Mouse (Mus musculus) stomach, embryonic 15.5 days (tissue): Measurements from ENCODE around the gene Anks4b. TPM values are rescaled to one million over a fixed set of nuclear protein-coding genes. Genes with fewer than 3 reads are reported as not detected.

ENCODE experiments used
- ATAC-seq: fragments of 200-750 bp; cut with Nextera tagmentation; 2 replicates; pipeline ENCODE4 v1.8.0; 2017; ENCODE audit warnings: low read depth, moderate number of reproducible peaks, moderate TSS enrichment; ENCODE audit not compliant: insufficient read depth, low FRiP score
- H3K27ac ChIP-seq: fragments of 300-500 bp; sonication (generic); 2 replicates; pipeline ENCODE4 v1.5.1; 2015; ENCODE audit warnings: mild to moderate bottlenecking, inconsistent platforms
- H3K27me3 ChIP-seq: fragments of 300-500 bp; sonication (generic); replicated peaks from 2 replicates; pipeline ENCODE4 v1.6.1; 2015; ENCODE audit warnings: inconsistent platforms
- H3K36me3 ChIP-seq: fragments of 300-500 bp; sonication (generic); 2 replicates; pipeline ENCODE4 v1.6.1; 2015; ENCODE audit warnings: inconsistent platforms
- H3K4me1 ChIP-seq: fragments of 300-500 bp; sonication (generic); 2 replicates; pipeline ENCODE4 v1.6.1; 2015; ENCODE audit warnings: inconsistent platforms
- H3K4me2 ChIP-seq: fragments of 300-500 bp; sonication (generic); 2 replicates; pipeline ENCODE4 v1.6.1; 2015; ENCODE audit warnings: mild to moderate bottlenecking, inconsistent platforms
- H3K4me3 ChIP-seq: fragments of 300-500 bp; sonication (generic); replicated peaks from 2 replicates; pipeline ENCODE4 v1.5.1; 2015; ENCODE audit warnings: inconsistent platforms
- H3K9ac ChIP-seq: fragments of 300-500 bp; sonication (generic); 2 replicates; pipeline ENCODE4 v1.6.1; 2015; ENCODE audit warnings: inconsistent platforms
- H3K9me3 ChIP-seq: fragments of 300-500 bp; sonication (generic); 2 replicates; pipeline ENCODE4 v1.6.1; 2016; ENCODE audit warnings: inconsistent platforms
- WGBS: fragments of 180-500 bp; shearing (Covaris S2); methylation state at CpG from one replicate; pipeline ENCODE4 v1.1.7; 2015; 5-methylcytosine and 5-hydroxymethylcytosine counted together
- polyA plus RNA-seq: library from polyadenylated mRNA; unstranded; fragments of >200 nt; fragmentation: Nextera tagmentation; extraction: Ambion mirVana; gene quantifications from 2 replicates; pipeline ENCODE4 v1.2.1, GENCODE M21; 2015

Gene Anks4b
- polyA plus RNA-seq, 1 experiment from 2014 or later, result 2.7 TPM

DNA sequence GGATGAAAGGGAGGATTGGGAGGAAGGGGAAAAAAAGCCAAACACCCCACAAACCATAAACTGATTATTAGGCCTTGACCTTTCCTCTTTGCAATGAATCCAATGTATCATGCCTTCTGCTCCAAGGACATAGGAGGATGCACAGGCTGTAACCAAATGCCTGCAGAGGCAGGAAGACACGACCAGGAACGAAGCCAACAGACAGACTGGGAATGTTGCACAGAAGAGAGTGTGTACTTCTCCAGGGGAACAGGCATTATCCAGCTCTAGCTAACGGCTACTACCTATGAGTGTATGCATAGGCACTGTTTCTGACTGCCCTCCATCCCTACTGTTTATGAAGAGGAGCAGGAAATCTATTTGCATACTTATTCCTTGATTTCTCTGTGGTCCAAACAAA, 18.5 kb downstream of the Anks4b start:
- H3K27ac ChIP-seq, result no peak overlapping the region
- no peak overlapping the region for H3K4me2 ChIP-seq
- 38% methylated on average over 3 of the region's 3 CpGs for WGBS

DNA sequence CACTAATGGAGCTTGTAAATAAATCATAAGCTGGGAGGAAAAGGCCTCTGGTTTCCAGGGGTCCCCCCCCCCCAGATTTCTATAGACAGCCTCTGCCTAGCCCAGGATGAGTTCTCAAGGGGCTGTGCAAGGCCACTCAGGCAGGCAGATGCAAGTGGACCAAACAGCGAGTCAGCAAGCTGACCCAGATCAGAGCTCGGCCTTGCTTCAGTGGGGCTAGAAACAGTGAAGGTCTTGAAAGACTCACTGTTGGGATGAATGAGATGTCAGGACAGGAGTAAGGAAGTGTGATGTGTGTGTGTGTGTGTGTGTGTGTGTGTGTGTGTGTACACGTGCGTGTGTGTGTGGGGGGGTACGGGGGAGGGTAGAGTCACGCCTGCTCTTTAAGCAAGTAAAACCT, 19.2 kb downstream of the Anks4b start:
- Histone ChIP-seq H3K27ac (no peak overlapping the region), H3K4me3 (no peak overlapping the region), H3K27me3 (no peaks in the 10 kb centered on the region), H3K36me3 (no peaks in the 10 kb centered on the region), H3K9ac (no peak overlapping the region), H3K4me2 (no peak overlapping the region), H3K9me3 (no peaks in the 10 kb centered on the region), H3K4me1 (no peaks in the 10 kb centered on the region)
- no peak for ATAC-seq
- WGBS, result 74% methylated on average over 6 of the region's 6 CpGs

More for the DNA sequence above, 18.5 kb downstream of the Anks4b start:
- H3K9me3 ChIP-seq, result no peaks in the 10 kb centered on the region
- no peak for ATAC-seq
- no peak overlapping the region for H3K4me3 ChIP-seq
- H3K9ac ChIP-seq, result no peak overlapping the region
- no peaks in the 10 kb centered on the region for H3K27me3 ChIP-seq
- H3K4me1 ChIP-seq, result no peaks in the 10 kb centered on the region
- H3K36me3 ChIP-seq, result no peaks in the 10 kb centered on the region

DNA sequence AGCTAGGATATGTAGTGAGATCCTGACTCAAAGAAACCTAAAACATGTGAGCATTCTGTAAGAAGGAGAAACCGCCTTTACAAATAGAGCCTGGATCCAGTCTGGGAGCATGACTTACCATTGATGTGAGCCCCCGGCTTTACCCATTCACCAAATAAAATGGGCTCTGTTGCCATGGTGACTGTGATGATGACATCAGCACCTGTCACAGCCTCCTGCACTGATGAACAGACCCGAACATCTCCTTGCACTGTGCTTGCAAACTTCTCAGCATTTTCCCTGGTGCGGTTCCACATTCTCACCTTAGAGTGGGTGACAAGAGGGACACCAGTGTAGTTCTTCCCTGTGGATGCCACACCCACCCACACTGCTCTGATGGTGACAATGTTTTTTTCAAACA, 21.5 kb downstream of the Anks4b start:
- no peak for ATAC-seq
- Histone ChIP-seq H3K27me3 (no peaks in the 10 kb centered on the region), H3K9me3 (no peaks in the 10 kb centered on the region), H3K4me2 (no peak overlapping the region), H3K4me1 (no peaks in the 10 kb centered on the region), H3K4me3 (no peak overlapping the region), H3K27ac (no peak overlapping the region), H3K36me3 (no peaks in the 10 kb centered on the region), H3K9ac (no peak overlapping the region)
- WGBS, result 82% methylated on average over 4 of the region's 4 CpGs

DNA sequence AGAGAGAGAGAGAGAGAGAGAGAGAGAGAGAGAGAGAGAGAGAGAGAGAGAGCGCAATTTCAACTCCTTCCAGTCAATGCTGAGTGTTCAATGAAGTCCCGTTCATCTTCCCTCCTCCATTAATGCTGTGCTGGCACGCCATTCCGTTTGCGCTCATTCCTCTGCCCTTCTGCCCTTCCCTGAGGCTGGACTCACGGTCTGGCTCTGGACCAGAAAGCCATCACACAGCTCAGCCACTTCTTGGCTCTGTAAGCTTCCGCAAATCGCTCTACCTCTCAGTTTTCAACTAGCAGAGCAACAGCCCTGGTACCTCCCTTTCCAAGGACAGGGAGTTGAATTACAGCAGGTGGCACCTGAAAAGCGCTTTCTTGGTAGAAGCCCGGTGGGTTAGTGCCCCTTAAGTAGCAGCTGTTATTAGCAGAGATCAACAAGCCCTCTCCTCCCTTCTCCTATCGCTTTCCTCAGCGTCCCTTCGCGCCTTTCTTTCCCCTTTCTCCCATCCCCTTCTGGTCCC, 27.6 kb downstream of the Anks4b start:
- H3K9ac ChIP-seq, result no peak overlapping the region; the same call in 1 of the 2 replicates
- H3K4me1 ChIP-seq, result peaks cover 8% of the 10 kb centered on the region; the same call in 1 of the 2 replicates
- ATAC-seq, result no peak
- H3K27me3 ChIP-seq, result peaks cover 19% of the 10 kb centered on the region
- H3K4me3 ChIP-seq, result peak overlapping the region; percentile 24
- H3K9me3 ChIP-seq, result no peaks in the 10 kb centered on the region
- H3K27ac ChIP-seq, result no peak overlapping the region
- H3K4me2 ChIP-seq, result peak overlapping the region; percentile 53
- 2% methylated on average over 14 of the region's 14 CpGs for WGBS
- H3K36me3 ChIP-seq, result no peaks in the 10 kb centered on the region

DNA sequence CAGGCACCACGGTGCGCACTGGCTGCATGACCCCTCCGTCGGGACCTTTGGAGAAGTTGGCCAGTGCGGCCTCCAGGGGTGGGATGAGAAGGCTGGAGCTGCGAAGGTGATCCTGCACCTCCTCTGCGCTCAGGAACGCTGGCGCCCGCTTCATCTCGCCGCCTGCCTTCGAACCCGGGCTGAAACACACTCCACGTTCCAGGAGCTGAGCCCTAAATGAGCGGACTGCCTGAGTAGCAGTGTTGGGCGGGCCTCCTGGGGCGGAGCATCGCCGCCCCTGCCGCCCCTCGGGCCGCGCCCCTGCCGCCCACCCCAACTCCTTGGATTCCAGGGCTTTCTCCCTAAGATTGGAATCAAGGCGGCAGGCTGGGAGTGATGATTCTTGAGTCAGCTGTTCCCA, 28.1 kb downstream of the Anks4b start, which contains the start of gene Crym:
Gene Crym, minus strand, starts transcription at position 341 of the 400 bp plus-strand sequence.
- ATAC-seq, result no peak
- WGBS, result 4% methylated on average over 26 of the region's 26 CpGs
- H3K9ac ChIP-seq, result no peak within 1 kb of the TSS; the same call in 1 of the 2 replicates
- peaks cover 8% of the 10 kb centered on the region; the same call in 1 of the 2 replicates for H3K4me1 ChIP-seq
- H3K4me3 ChIP-seq, result peak within 1 kb of the TSS; percentile 24
- H3K36me3 ChIP-seq, result no peaks in the 10 kb centered on the region
- H3K9me3 ChIP-seq, result no peaks in the 10 kb centered on the region
- H3K4me2 ChIP-seq, result peak within 1 kb of the TSS; percentile 53
- H3K27ac ChIP-seq, result no peak within 1 kb of the TSS
- H3K27me3 ChIP-seq, result peaks cover 19% of the 10 kb centered on the region

DNA sequence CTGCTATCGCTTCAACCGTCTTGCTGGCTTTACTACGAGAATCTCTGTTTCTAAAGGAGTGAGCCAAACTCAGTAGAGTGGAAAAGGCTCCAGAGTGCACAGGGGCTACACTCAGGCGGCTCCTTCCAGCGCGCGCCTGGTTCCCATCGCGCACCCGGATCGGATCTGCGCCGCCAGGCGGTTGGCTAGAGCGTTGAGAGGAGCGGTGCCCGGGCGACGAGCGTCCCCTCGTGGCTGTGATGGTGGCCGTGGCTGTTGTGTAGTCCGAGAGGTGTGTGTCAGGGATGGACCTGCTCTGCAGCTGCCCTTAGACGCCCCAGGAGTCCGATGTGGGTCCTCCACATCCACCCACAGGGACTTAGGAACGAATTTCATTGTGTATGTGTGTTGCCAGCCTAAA, 30.1 kb downstream of the Anks4b start, which contains the start of gene Abca14:
Gene Abca14, plus strand, starts transcription at position 173 of the 400 bp plus-strand sequence.
- Histone ChIP-seq H3K27me3 (peaks cover 19% of the 10 kb centered on the region), H3K36me3 (no peaks in the 10 kb centered on the region), H3K4me3 (no peak within 1 kb of the TSS), H3K9me3 (no peaks in the 10 kb centered on the region), H3K4me1 (peaks cover 8% of the 10 kb centered on the region; the same call in 1 of the 2 replicates), H3K9ac (no peak within 1 kb of the TSS), H3K27ac (no peak within 1 kb of the TSS), H3K4me2 (peak within 1 kb of the TSS; percentile 32; the same call in 1 of the 2 replicates)
- peak; percentile 59; the same call in 1 of the 2 replicates for ATAC-seq
- WGBS, result 6% methylated on average over 26 of the region's 26 CpGs

DNA sequence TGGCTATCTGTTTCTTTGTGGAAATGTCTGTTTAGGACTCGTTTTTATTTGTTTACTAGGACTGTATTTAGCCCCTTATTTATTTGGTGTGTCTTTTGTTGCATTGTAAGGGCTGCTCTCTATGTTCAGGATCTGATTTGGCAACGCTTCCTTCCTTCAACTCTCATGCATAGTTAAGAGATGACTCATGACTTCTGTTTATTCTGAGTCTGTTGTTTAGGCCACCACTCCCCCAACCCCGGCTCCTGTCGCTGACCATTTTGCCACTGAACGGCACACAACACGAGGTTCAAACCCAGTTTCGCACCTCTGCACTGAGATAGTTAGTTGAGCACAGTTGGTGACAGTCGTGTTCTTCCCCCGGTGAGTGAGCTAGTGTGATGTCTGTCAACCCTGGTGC, 32.3 kb downstream of the Anks4b start:
- no peak for ATAC-seq
- WGBS, result 40% methylated on average over 9 of the region's 9 CpGs
- no peaks in the 10 kb centered on the region for H3K36me3 ChIP-seq
- no peak overlapping the region for H3K4me3 ChIP-seq
- peak overlapping the region; percentile 6; the same call in 1 of the 2 replicates for H3K4me2 ChIP-seq
- peaks cover 8% of the 10 kb centered on the region; the same call in 1 of the 2 replicates for H3K4me1 ChIP-seq
- no peak overlapping the region for H3K27ac ChIP-seq
- peaks cover 12% of the 10 kb centered on the region for H3K27me3 ChIP-seq
- H3K9ac ChIP-seq, result no peak overlapping the region
- H3K9me3 ChIP-seq, result no peaks in the 10 kb centered on the region

DNA sequence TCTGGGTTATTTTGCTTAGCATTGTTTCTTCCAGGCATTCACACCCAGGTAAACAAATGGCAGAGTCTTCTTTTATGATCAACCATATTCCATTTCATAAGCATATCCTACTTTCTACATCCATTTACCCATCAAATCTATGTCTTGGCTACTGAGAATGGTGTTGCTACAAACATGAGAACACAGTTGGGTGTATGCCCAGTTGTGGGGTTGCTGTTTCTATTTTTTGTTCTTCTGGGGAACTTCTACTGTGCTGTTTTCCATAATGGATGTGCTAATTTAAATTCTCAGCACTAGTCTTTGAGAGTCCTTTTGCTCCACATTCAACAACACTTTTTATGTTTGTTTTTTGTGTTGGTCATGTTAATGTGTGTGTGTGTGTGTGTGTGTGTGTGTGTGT, 54.9 kb downstream of the Anks4b start:
- Histone ChIP-seq H3K4me1 (no peaks in the 10 kb centered on the region), H3K36me3 (no peaks in the 10 kb centered on the region), H3K27me3 (no peaks in the 10 kb centered on the region), H3K27ac (no peak overlapping the region), H3K4me2 (no peak overlapping the region), H3K9me3 (no peaks in the 10 kb centered on the region), H3K9ac (no peak overlapping the region), H3K4me3 (no peak overlapping the region)
- ATAC-seq, result no peak

Other genes with a start within 250 kb of the Anks4b start
- gene Dnah3, start 78.6 kb upstream of the Anks4b start, polyA plus RNA-seq, result 0.01 TPM in 1 of 2 replicates, not detected in the other
- 33.2 and 45.4 TPM in 2 replicates for gene Tmem159, start 71.5 kb upstream of the Anks4b start, polyA plus RNA-seq
- gene Zp2, start 28.6 kb upstream of the Anks4b start, polyA plus RNA-seq, result 0.15 TPM in 1 of 2 replicates, not detected in the other
- 5.2 and 6.7 TPM in 2 replicates for gene Crym, start 28.3 kb downstream of the Anks4b start, polyA plus RNA-seq
- not detected in 2 replicates for gene Abca14, start 30.1 kb downstream of the Anks4b start, polyA plus RNA-seq
- not detected in 2 replicates for gene Abca15, start 154.8 kb downstream of the Anks4b start, polyA plus RNA-seq
- not detected in 2 replicates for gene Abca16, start 235.8 kb downstream of the Anks4b start, polyA plus RNA-seq